ENCODE assay signal across 8 mouse cellular contexts in the genomic region with DNA sequence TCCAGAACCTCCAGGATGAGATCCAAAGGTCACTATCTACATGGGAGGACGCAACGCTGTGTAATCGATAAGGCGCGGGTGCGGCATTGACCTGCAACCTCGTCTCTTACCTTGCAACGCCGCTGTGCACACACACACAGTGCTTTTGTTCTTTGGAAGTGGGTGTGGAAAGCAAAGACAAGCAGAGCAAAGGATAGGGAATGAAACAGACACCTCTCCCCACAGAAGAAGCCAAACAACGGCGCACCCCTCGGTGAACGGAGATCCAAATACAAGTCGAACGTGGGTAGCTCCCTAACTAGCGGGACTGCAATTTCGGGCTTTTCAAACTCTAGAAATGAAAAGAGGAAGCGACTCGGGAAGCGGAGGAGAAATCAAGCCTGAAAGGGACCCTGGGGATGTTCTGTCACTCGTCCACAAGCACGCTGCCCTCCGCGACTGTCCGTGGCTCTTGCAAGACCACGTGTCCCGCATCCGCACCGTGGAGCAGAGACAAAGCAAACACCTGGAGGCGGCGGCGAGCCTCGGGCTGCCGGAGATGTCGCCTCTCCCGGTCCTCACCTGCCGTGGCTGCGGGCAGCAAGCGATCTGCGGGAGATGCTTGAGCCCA. TPM values are rescaled to one million over a fixed set of nuclear protein-coding genes. Genes with fewer than 3 reads are reported as not detected.
DNase-seq lines count a peak whose midpoint lies in the region; ATAC-seq and TF ChIP-seq lines count a peak whose summit lies in the region.

No protein-coding gene starts in this region.

- peak overlapping the region; percentile 91 for H3K9ac ChIP-seq in ES-E14 (ENCODE audit: insufficient read depth, low read depth, low read length, poor library complexity, severe bottlenecking)
- H3K9ac ChIP-seq in heart, embryonic 14.5 days (ENCODE audit: low read length) = peak overlapping the region; percentile 97

- WGBS in heart, embryonic 14.5 days = under 1% methylated on average over 40 of the region's 40 CpGs
- under 1% methylated on average over 40 of the region's 40 CpGs for WGBS in midbrain, embryonic 10.5 days

- peak overlapping the region; percentile 96 for H3K27ac ChIP-seq in gastrocnemius, adult 2 months
- H3K27ac ChIP-seq in ES-E14 (ENCODE audit: insufficient read depth, low read depth, low read length, poor library complexity, severe bottlenecking) = no peak overlapping the region
- H3K27ac ChIP-seq in heart, embryonic 14.5 days (replicated peaks in 1 of 2; ENCODE audit: control insufficient read depth in 1 of 2, insufficient read depth in 1 of 2, low read depth in 2 of 2, low read length in 2 of 2) = peak overlapping the region; percentile 84 to 87
- H3K27ac ChIP-seq in midbrain, embryonic 10.5 days (replicated peaks) = peak overlapping the region; percentile 91

- H3K36me3 ChIP-seq in ES-E14 (ENCODE audit: control insufficient read depth, insufficient read depth, low read length, poor library complexity, severe bottlenecking) = no peaks in the 10 kb centered on the region
- no peaks in the 10 kb centered on the region for H3K36me3 ChIP-seq in heart, embryonic 14.5 days (ENCODE audit: control insufficient read depth, insufficient read depth, low read length)
- H3K36me3 ChIP-seq in midbrain, embryonic 10.5 days = no peaks in the 10 kb centered on the region

- intact Hi-C loops in gastrocnemius, adult 2 months (cut with DNase I) = no loop called here

- H3K27me3 ChIP-seq in heart, embryonic 14.5 days (ENCODE audit: control insufficient read depth, insufficient read depth, low read length) = no peaks in the 10 kb centered on the region
- peaks cover 4% of the 10 kb centered on the region; the same call in 1 of the 2 replicates for H3K27me3 ChIP-seq in midbrain, embryonic 10.5 days (ENCODE audit: low read depth, poor library complexity, severe bottlenecking)

- no peak for TF ChIP-seq CTCF in gastrocnemius, adult 2 months (IDR thresholded peaks at IDR 0.05)

- no peaks in the 10 kb centered on the region for H3K9me3 ChIP-seq in ES-E14 (ENCODE audit: control insufficient read depth, insufficient read depth, low read depth, low read length)
- no peaks in the 10 kb centered on the region for H3K9me3 ChIP-seq in heart, embryonic 14.5 days (ENCODE audit: control insufficient read depth, low read length)
- no peaks in the 10 kb centered on the region for H3K9me3 ChIP-seq in midbrain, embryonic 10.5 days (replicated peaks)

- in situ Hi-C loops in ES-E14 (cut with MboI; ENCODE audit: low sequenced_read_pairs in 2 of 2, unreplicated experiment in 2 of 2) = no loop called here

- H3K4me3 ChIP-seq in gastrocnemius, adult 2 months = peak overlapping the region; percentile 100
- peak overlapping the region; percentile 77 to 85 for H3K4me3 ChIP-seq in ES-E14 (ENCODE audit: insufficient read depth in 1 of 2, low read depth in 1 of 2, low read length in 2 of 2, poor library complexity in 1 of 2, severe bottlenecking in 1 of 2)
- H3K4me3 ChIP-seq in heart, embryonic 14.5 days (ENCODE audit: control insufficient read depth in 1 of 2, insufficient read depth in 1 of 2, low read depth in 1 of 2, low read length in 2 of 2) = peak overlapping the region; percentile 90 to 96
- peak overlapping the region; percentile 92 for H3K4me3 ChIP-seq in midbrain, embryonic 10.5 days

- DNase-seq in gastrocnemius, adult 2 months = peak; percentile 14
- DNase-seq in gastrocnemius, postnatal 25 days = no peak
- DNase-seq in ES-E14 (ENCODE audit: low read depth, low spot score) = no peak
- peak; percentile 41 for DNase-seq in embryo, embryonic 11 days
- DNase-seq in left cerebral cortex, adult 8-10 months (ENCODE audit: low spot score in 2 of 2) = peak; percentile 20 to 22
- no peak for DNase-seq in midbrain, embryonic 10.5 days (ENCODE audit: low spot score)
- peak; percentile 28 for DNase-seq in testis, postnatal 14 days (ENCODE audit: low spot score)

- peak; percentile 27 for ATAC-seq in heart, embryonic 14.5 days (ENCODE audit: insufficient number of reproducible peaks, insufficient read depth, low FRiP score, low read depth)

- H3K4me1 ChIP-seq in ES-E14 (ENCODE audit: control insufficient read depth in 2 of 2, insufficient read depth in 2 of 2, low read length in 2 of 2, poor library complexity in 1 of 2) = peaks cover 0 to 6% of the 10 kb centered on the region in 2 experiments; a peak in 1 of 4 replicates
- H3K4me1 ChIP-seq in heart, embryonic 14.5 days (ENCODE audit: control insufficient read depth in 2 of 2, insufficient read depth in 2 of 2, low read length in 2 of 2) = peaks cover 0 to 15% of the 10 kb centered on the region in 2 experiments; a peak in 3 of 4 replicates
- peaks cover 28% of the 10 kb centered on the region for H3K4me1 ChIP-seq in midbrain, embryonic 10.5 days

- peak overlapping the region; percentile 71 for H3K4me2 ChIP-seq in heart, embryonic 14.5 days (ENCODE audit: low read length)

TF ChIP-seq in ES-E14, 5 proteins besides CTCF, POLR2A, EP300 and RAD21:
- no peak for TF ChIP-seq ZNF384 (IDR thresholded peaks at IDR 0.05; ENCODE audit: low read depth, low read length)

RNA-seq across cellular contexts. Expression of a gene that starts 0.6 kb away (rescaled TPM):
- 1 to 10 TPM; 3.8 to 4.9 TPM for total RNA-seq in gastrocnemius, adult 2 months (2021)
- 1 to 10 TPM; 2.9 to 3.1 TPM for total RNA-seq in gastrocnemius, postnatal 25 days (2021)
- total RNA-seq in ES-E14 (2012; rRNA removed) = 7.7 and 8.6 TPM in 2 replicates
- 17.0 TPM in 2 replicates for polyA plus RNA-seq in heart, embryonic 14.5 days (2014; fragmentation: Nextera tagmentation; extraction: Ambion mirVana)
- 1 to 10 TPM; 8.7 to 9.8 (median 9.3) TPM for total RNA-seq in left cerebral cortex, adult 8-10 months (2022)
- polyA plus RNA-seq in midbrain, embryonic 10.5 days (2016; fragmentation: Nextera tagmentation; extraction: Ambion mirVana) = 18.0 and 19.2 TPM in 2 replicates

RNA-seq across cellular contexts. Expression of a gene that starts 0.8 kb away (rescaled TPM):
- total RNA-seq in gastrocnemius, adult 2 months (2021) = 1 to 10 TPM; 1.6 to 2.8 TPM
- total RNA-seq in gastrocnemius, postnatal 25 days (2021) = 1 to 10 TPM; 1.8 to 2.6 TPM
- 32.0 and 38.8 TPM in 2 replicates for total RNA-seq in ES-E14 (2012; rRNA removed)
- polyA plus RNA-seq in heart, embryonic 14.5 days (2014; fragmentation: Nextera tagmentation; extraction: Ambion mirVana) = 61.7 and 72.4 TPM in 2 replicates
- 10 to 100 TPM; 27.1 to 29.6 (median 28.7) TPM for total RNA-seq in left cerebral cortex, adult 8-10 months (2022)
- 37.4 and 41.9 TPM in 2 replicates for polyA plus RNA-seq in midbrain, embryonic 10.5 days (2016; fragmentation: Nextera tagmentation; extraction: Ambion mirVana)

Comparison
In these comparisons a context has a peak if more than half of its experiments do, and no peak if none do; other contexts are left out.
1. DNase-seq: peak in gastrocnemius, adult 2 months (single experiment), embryo, embryonic 11 days (single experiment), left cerebral cortex, adult 8-10 months (2 of 2) and testis, postnatal 14 days (single experiment); none in gastrocnemius, postnatal 25 days (single experiment), ES-E14 (single experiment) and midbrain, embryonic 10.5 days (single experiment).
2. Peak in every context shown above with its lines, with median percentiles within 50 percentile points of each other: H3K4me3 ChIP-seq.